Mouse (Mus musculus) layer of hippocampus, adult 9-11 months (tissue): ENCODE measurements around the gene Zfp456.
A peak's percentile ranks its signal among the peaks of the same experiment; 100 is the strongest.
"Not testable (repeated sequence)": the region's sequence is repeated elsewhere in the genome, so short reads cannot be mapped to it uniquely, and the experiment has no call there.

Source experiments
- DNase-seq: peaks from one replicate; pipeline ENCODE4 v3.0.0; 2022

Gene Zfp456

GRCm38 (mm10) chr13:67375050-67375911, at the start of gene Zfp456, which contains the start of gene Gm28041:
Zfp456 (minus strand) TSS chr13:67375810.
Gm28041 (minus strand) TSS chr13:67375733.
- DNase-seq, result peak; percentile 56

GRCm38 (mm10) chr13:67422532-67422931, 46.9 kb upstream of the Zfp456 start:
- not testable (repeated sequence) for DNase-seq

- DNase-seq, result peak; percentile 21
Observed at GRCm38 (mm10) chr13:67421207-67421857, 45.7 kb upstream of the Zfp456 start, which contains the start of gene Zfp459. Zfp459 (minus strand) TSS chr13:67421418.

GRCm38 (mm10) chr13:67420558-67421206, 45.1 kb upstream of the Zfp456 start:
- DNase-seq, result no peak

- no peak for DNase-seq
Observed at GRCm38 (mm10) chr13:67416811-67417210, 41.2 kb upstream of the Zfp456 start.

GRCm38 (mm10) chr13:67415759-67416158, 40.1 kb upstream of the Zfp456 start:
- DNase-seq, result no peak

GRCm38 (mm10) chr13:67413634-67414033, 38.0 kb upstream of the Zfp456 start:
- DNase-seq, result not testable (repeated sequence)

GRCm38 (mm10) chr13:67399183-67399903, 23.7 kb upstream of the Zfp456 start, which contains the start of gene Zfp429:
Zfp429 (minus strand) TSS chr13:67399819.
- peak; percentile 61 for DNase-seq

- not testable (repeated sequence) for DNase-seq
Observed at GRCm38 (mm10) chr13:67376255-67376654, 645 bp upstream of the Zfp456 start.

- DNase-seq, result peak; percentile 90
Observed at GRCm38 (mm10) chr13:67360131-67360744, 15.4 kb downstream of the Zfp456 start, which contains the start of the genes Gm28044 and Zfp953. Gm28044 (minus strand) TSS chr13:67360536. Zfp953 (minus strand) TSS chr13:67360605.

GRCm38 (mm10) chr13:67351854-67352253, 23.8 kb downstream of the Zfp456 start:
- DNase-seq, result no peak

GRCm38 (mm10) chr13:67343422-67343821, 32.2 kb downstream of the Zfp456 start:
- no peak for DNase-seq

GRCm38 (mm10) chr13:67332877-67333276, 42.7 kb downstream of the Zfp456 start:
- no peak for DNase-seq

GRCm38 (mm10) chr13:67332019-67332724, 43.4 kb downstream of the Zfp456 start, which contains the start of gene Zfp595:
Zfp595 (minus strand) TSS chr13:67332570.
- DNase-seq, result peak; percentile 90
